Mouse (Mus musculus): Measurements from ENCODE around the gene Dock4. TPM values are rescaled to one million over a fixed set of nuclear protein-coding genes. Genes with fewer than 3 reads are reported as not detected.
A peak's percentile ranks its signal among the peaks of the same experiment; 100 is the strongest.

The Dock4 gene
- polyA plus RNA-seq, 1 experiment from 2014 or later, result 6.4 TPM

GRCm38 (mm10) chr12:40429976-40430375 is 15.8 kb upstream of the Dock4 start:
- Histone ChIP-seq H3K4me1 (ENCODE audit: control insufficient read depth, insufficient read depth, low read length) (peaks cover 22% of the 10 kb centered on the region), H3K4me2 (ENCODE audit: low read depth, low read length) (no peak overlapping the region), H3K36me3 (ENCODE audit: control insufficient read depth, insufficient read depth) (peaks cover 3% of the 10 kb centered on the region; the same call in 1 of the 2 replicates), H3K9me3 (replicated peaks; ENCODE audit: control insufficient read depth, low read length) (no peaks in the 10 kb centered on the region), H3K27me3 (ENCODE audit: control insufficient read depth, insufficient read depth, low read length) (no peaks in the 10 kb centered on the region), H3K4me3 (ENCODE audit: low read length) (no peak overlapping the region), H3K27ac (ENCODE audit: low read length) (no peak overlapping the region), H3K9ac (ENCODE audit: low read length) (no peak overlapping the region)
- no peak for ATAC-seq (replicated peaks; ENCODE audit: extremely low read depth, insufficient read depth, low FRiP score)
- 28% methylated on average over 3 of the region's 3 CpGs for WGBS

DNA sequence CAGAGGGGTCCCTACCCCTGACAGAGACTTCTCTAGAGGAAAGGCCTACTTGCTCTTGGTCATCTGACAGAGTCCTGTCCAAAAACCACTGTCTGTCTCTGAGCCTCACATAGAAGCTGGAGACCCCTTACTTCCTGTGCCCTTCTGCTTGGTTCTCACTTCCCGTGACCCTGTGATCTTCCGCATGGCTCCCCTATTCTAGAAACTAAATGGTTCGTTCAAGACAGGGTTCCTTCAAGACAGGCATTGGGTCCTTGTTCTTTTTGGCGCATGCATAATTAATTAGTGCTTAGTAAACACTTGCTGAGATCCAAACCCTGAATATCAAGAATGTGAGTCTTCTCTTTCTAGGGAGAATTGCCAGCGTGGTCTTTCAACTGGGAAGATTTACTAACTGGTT is 14.7 kb upstream of the Dock4 start:
- Histone ChIP-seq H3K9me3 (replicated peaks; ENCODE audit: control insufficient read depth, low read length) (no peaks in the 10 kb centered on the region), H3K4me3 (ENCODE audit: low read length) (no peak overlapping the region), H3K4me1 (ENCODE audit: control insufficient read depth, insufficient read depth, low read length) (peaks cover 22% of the 10 kb centered on the region), H3K36me3 (ENCODE audit: control insufficient read depth, insufficient read depth) (no peaks in the 10 kb centered on the region), H3K9ac (ENCODE audit: low read length) (no peak overlapping the region), H3K4me2 (ENCODE audit: low read depth, low read length) (no peak overlapping the region), H3K27ac (ENCODE audit: low read length) (no peak overlapping the region), H3K27me3 (ENCODE audit: control insufficient read depth, insufficient read depth, low read length) (no peaks in the 10 kb centered on the region)
- no peak for ATAC-seq (replicated peaks; ENCODE audit: extremely low read depth, insufficient read depth, low FRiP score)
- 87% methylated on average over 5 of the region's 5 CpGs for WGBS

- no peaks in the 10 kb centered on the region for H3K27me3 ChIP-seq (ENCODE audit: control insufficient read depth, insufficient read depth, low read length)
Observed at GRCm38 (mm10) chr12:40434101-40434500, 11.7 kb upstream of the Dock4 start.

DNA sequence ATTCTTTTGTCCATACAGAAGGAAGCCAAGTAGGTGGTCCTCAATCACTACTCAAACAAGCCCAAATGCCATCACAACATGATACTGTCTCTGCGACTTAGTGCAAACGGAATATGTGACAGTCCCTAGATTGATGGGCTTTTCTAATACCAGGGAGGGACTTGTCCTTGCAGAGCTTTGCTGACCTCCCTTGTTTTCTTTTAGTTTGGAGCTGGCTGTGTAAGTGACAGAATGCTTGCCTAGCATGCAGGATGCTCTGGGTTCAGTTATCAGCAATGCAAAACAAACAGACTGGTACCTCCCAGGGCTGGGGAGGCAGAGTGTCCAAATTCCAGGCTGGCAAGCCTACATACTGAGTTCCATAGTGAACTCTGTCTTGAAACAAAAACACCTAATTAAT is 7.7 kb upstream of the Dock4 start:
- Histone ChIP-seq H3K27me3 (ENCODE audit: control insufficient read depth, insufficient read depth, low read length) (no peaks in the 10 kb centered on the region), H3K4me3 (ENCODE audit: low read length) (no peak overlapping the region), H3K27ac (ENCODE audit: low read length) (no peak overlapping the region), H3K4me2 (ENCODE audit: low read depth, low read length) (no peak overlapping the region), H3K36me3 (ENCODE audit: control insufficient read depth, insufficient read depth) (no peaks in the 10 kb centered on the region), H3K4me1 (ENCODE audit: control insufficient read depth, insufficient read depth, low read length) (peaks cover 18% of the 10 kb centered on the region), H3K9me3 (replicated peaks; ENCODE audit: control insufficient read depth, low read length) (no peaks in the 10 kb centered on the region), H3K9ac (ENCODE audit: low read length) (no peak overlapping the region)
- ATAC-seq (replicated peaks; ENCODE audit: extremely low read depth, insufficient read depth, low FRiP score), result no peak
- WGBS, result 45% methylated on average over 2 of the region's 2 CpGs

More at GRCm38 (mm10) chr12:40434101-40434500, 11.7 kb upstream of the Dock4 start:
- WGBS, result 29% methylated on average over 3 of the region's 3 CpGs
- peaks cover 22% of the 10 kb centered on the region for H3K4me1 ChIP-seq (ENCODE audit: control insufficient read depth, insufficient read depth, low read length)
- no peaks in the 10 kb centered on the region for H3K9me3 ChIP-seq (replicated peaks; ENCODE audit: control insufficient read depth, low read length)
- H3K27ac ChIP-seq (ENCODE audit: low read length), result no peak overlapping the region
- no peak overlapping the region for H3K4me3 ChIP-seq (ENCODE audit: low read length)
- no peaks in the 10 kb centered on the region for H3K36me3 ChIP-seq (ENCODE audit: control insufficient read depth, insufficient read depth)
- ATAC-seq (replicated peaks; ENCODE audit: extremely low read depth, insufficient read depth, low FRiP score), result no peak
- H3K4me2 ChIP-seq (ENCODE audit: low read depth, low read length), result 0 out of 2 replicates have a peak overlapping the region, but pooled peaks have one; percentile 19
- H3K9ac ChIP-seq (ENCODE audit: low read length), result no peak overlapping the region

DNA sequence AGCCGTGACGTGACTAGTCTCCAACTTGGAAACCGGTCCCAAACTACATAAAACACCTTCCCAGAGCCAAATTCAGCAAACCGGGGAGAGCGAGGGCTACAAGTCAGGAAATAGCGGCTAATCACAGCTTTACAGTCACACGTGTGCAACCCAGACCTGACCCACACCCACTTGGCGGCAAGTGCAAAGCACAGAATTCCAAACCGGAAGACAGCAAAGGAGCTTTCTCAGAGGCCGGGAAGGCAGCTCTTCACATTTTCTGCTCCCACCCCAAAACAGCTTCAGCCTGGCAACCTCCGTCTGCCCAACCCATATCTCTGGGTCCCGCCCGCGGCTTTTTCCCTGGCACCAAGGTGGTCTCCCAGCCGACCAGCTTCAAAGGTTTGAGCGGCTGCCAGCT is 546 bp upstream of the Dock4 start:
- no peaks in the 10 kb centered on the region for H3K9me3 ChIP-seq (replicated peaks; ENCODE audit: control insufficient read depth, low read length)
- peak; percentile 2; the same call in 1 of the 2 replicates for ATAC-seq (replicated peaks; ENCODE audit: extremely low read depth, insufficient read depth, low FRiP score)
- no peaks in the 10 kb centered on the region for H3K36me3 ChIP-seq (ENCODE audit: control insufficient read depth, insufficient read depth)
- peak overlapping the region; percentile 78 for H3K9ac ChIP-seq (ENCODE audit: low read length)
- peak overlapping the region; percentile 57; the same call in 1 of the 2 replicates for H3K27ac ChIP-seq (ENCODE audit: low read length)
- WGBS, result 1% methylated on average over 16 of the region's 16 CpGs
- no peaks in the 10 kb centered on the region for H3K27me3 ChIP-seq (ENCODE audit: control insufficient read depth, insufficient read depth, low read length)
- H3K4me3 ChIP-seq (ENCODE audit: low read length), result peak overlapping the region; percentile 82
- H3K4me2 ChIP-seq (ENCODE audit: low read depth, low read length), result peak overlapping the region; percentile 76
- peaks cover 20% of the 10 kb centered on the region for H3K4me1 ChIP-seq (ENCODE audit: control insufficient read depth, insufficient read depth, low read length)

- H3K27me3 ChIP-seq (ENCODE audit: control insufficient read depth, insufficient read depth, low read length), result no peaks in the 10 kb centered on the region
Observed at GRCm38 (mm10) chr12:40446450-40447381, 964 bp downstream of the Dock4 start.

GRCm38 (mm10) chr12:40447561-40448355 is 2.0 kb downstream of the Dock4 start:
- H3K27ac ChIP-seq (ENCODE audit: low read length), result no peak overlapping the region

More at GRCm38 (mm10) chr12:40446450-40447381, 964 bp downstream of the Dock4 start:
- Histone ChIP-seq H3K36me3 (ENCODE audit: control insufficient read depth, insufficient read depth) (no peaks in the 10 kb centered on the region), H3K9ac (ENCODE audit: low read length) (peak overlapping the region; percentile 90), H3K27ac (ENCODE audit: low read length) (peak overlapping the region; percentile 82), H3K4me1 (ENCODE audit: control insufficient read depth, insufficient read depth, low read length) (peaks cover 13% of the 10 kb centered on the region), H3K4me3 (ENCODE audit: low read length) (peak overlapping the region; percentile 82), H3K4me2 (ENCODE audit: low read depth, low read length) (peak overlapping the region; percentile 97), H3K9me3 (replicated peaks; ENCODE audit: control insufficient read depth, low read length) (no peaks in the 10 kb centered on the region)
- peak; percentile 16 for ATAC-seq (replicated peaks; ENCODE audit: extremely low read depth, insufficient read depth, low FRiP score)
- WGBS, result under 1% methylated on average over 44 of the region's 44 CpGs

GRCm38 (mm10) chr12:40449119-40449795 is 3.5 kb downstream of the Dock4 start:
- Histone ChIP-seq H3K27ac (ENCODE audit: low read length) (no peak overlapping the region), H3K4me2 (ENCODE audit: low read depth, low read length) (no peak overlapping the region), H3K27me3 (ENCODE audit: control insufficient read depth, insufficient read depth, low read length) (no peaks in the 10 kb centered on the region), H3K9ac (ENCODE audit: low read length) (no peak overlapping the region), H3K4me3 (ENCODE audit: low read length) (no peak overlapping the region), H3K4me1 (ENCODE audit: control insufficient read depth, insufficient read depth, low read length) (peaks cover 8% of the 10 kb centered on the region), H3K9me3 (replicated peaks; ENCODE audit: control insufficient read depth, low read length) (no peaks in the 10 kb centered on the region), H3K36me3 (ENCODE audit: control insufficient read depth, insufficient read depth) (no peaks in the 10 kb centered on the region)
- 77% methylated on average over 9 of the region's 9 CpGs for WGBS
- no peak for ATAC-seq (replicated peaks; ENCODE audit: extremely low read depth, insufficient read depth, low FRiP score)

More at GRCm38 (mm10) chr12:40447561-40448355, 2.0 kb downstream of the Dock4 start:
- Histone ChIP-seq H3K4me1 (ENCODE audit: control insufficient read depth, insufficient read depth, low read length) (peaks cover 8% of the 10 kb centered on the region), H3K4me3 (ENCODE audit: low read length) (peak overlapping the region; percentile 82), H3K36me3 (ENCODE audit: control insufficient read depth, insufficient read depth) (no peaks in the 10 kb centered on the region), H3K9ac (ENCODE audit: low read length) (peak overlapping the region; percentile 90), H3K27me3 (ENCODE audit: control insufficient read depth, insufficient read depth, low read length) (no peaks in the 10 kb centered on the region), H3K4me2 (ENCODE audit: low read depth, low read length) (peak overlapping the region; percentile 97), H3K9me3 (replicated peaks; ENCODE audit: control insufficient read depth, low read length) (no peaks in the 10 kb centered on the region)
- ATAC-seq (replicated peaks; ENCODE audit: extremely low read depth, insufficient read depth, low FRiP score), result no peak
- WGBS, result 16% methylated on average over 10 of the region's 10 CpGs
